Mouse (Mus musculus): ENCODE measurements around the gene Eif4a1. TPM values are rescaled to one million over a fixed set of nuclear protein-coding genes. Genes with fewer than 3 reads are reported as not detected.

The Eif4a1 gene
- polyA plus RNA-seq (2014; fragmentation: Illumina TruSeq; extraction: RNeasy Lipid Tissue Mini Kit (QIAGEN cat#74804); ENCODE audit: low read depth, low replicate concordance), result 395 TPM

DNA sequence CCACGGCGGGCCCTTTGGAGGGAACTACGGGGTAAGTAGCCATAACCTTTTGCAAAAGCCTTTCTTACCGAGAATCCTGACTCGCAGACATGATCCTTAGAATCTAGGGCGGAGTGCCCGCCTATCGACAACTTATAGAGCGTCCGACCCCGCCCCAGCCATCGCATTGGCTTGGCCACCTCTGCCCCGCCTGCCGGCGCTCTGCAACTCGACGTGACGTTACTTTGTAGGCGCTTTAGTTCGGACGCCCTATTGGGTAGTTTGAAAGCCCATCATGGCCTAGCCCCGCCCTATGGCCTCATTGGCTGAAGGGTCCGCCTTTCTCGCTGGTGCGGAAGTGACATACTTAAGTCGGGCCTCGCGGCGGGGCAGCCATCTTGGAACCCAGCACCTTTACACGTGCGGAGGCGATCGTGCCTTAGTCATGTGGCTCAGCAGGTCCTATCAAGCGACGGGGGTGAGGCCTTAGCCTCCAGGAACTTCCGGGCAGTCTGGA lies at the start of gene Eif4a1:
Eif4a1 (minus strand) TSS at position 213 of the 496 bp plus-strand sequence.

DNA sequence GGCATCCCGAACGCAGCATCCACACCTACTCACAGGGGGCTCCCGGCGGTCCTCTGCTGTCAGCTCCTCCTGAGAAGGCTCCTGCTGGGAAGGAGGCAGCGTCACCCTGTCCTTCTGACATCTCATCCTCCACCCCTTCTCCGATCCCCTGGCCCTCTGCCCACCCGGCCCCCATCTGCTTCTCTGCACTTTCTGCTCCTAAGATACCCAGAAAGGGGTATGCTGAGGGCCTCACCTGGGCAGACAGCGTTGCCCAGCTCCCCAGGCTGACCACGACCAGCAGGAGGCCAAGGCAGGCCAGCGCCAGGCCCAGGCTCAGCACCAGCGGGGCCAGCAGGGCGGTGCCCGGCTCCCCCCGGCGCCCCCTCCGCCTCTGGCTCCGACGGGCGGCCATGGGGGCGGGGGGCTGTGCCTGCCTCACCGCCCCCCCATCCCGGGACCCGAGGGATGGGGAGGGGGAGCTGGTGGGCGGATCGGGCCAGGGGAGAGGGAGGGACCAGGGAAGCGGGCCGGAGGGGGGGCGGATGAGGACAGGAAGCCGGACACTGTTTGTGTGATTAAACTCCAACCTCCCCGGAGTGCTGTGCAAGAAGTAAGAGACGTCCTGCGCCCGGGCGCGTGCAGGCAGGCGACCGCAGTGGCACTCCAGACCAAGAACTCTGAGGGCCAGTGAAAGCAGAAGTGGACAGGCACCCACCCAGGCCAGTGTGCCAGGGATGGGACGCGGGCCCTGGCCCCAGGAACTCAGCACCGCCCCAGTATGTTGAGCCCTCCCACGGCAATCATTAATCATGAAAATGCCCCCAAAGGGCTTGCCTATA lies 23.3 kb upstream of the Eif4a1 start, which contains the start of the genes Tnfsf12 and Tnfsfm13:
Tnfsf12 (minus strand) TSS at position 489 of the 821 bp plus-strand sequence.
Tnfsfm13 (minus strand) TSS at position 738 of the 821 bp plus-strand sequence.

DNA sequence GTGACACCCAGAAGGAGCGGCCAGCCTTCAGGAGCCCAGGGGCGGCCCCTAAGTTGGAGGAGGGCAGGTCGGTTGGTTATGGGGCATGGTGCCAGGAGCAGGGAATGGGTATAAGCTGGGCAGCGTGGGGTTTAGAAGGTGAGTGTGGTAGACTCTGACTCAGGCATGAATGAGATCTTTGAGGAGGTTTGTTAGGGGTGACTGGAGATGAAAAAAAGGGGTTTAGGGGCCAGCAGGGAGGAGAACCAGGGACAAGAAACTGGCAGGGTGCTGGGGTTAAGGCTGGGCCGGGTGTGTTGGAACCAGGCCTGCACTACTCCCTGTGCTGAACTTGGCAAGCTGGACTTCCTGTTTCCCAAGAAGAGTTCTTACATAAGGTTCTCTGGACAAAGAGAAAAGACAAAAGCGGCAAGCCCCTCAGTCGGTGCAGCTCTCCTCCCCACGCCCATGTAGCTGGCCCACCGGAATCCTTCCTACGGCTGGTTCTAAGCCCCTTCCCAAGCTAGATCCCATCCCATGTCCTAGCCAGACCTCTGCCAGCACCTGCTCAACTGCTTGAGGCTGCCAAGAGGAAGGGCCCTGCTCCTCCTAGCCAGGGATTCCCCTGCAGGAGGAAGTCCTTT lies 13.4 kb upstream of the Eif4a1 start, which contains the start of gene Tnfsf13:
Tnfsf13 (minus strand) TSS at position 259 of the 623 bp plus-strand sequence.

DNA sequence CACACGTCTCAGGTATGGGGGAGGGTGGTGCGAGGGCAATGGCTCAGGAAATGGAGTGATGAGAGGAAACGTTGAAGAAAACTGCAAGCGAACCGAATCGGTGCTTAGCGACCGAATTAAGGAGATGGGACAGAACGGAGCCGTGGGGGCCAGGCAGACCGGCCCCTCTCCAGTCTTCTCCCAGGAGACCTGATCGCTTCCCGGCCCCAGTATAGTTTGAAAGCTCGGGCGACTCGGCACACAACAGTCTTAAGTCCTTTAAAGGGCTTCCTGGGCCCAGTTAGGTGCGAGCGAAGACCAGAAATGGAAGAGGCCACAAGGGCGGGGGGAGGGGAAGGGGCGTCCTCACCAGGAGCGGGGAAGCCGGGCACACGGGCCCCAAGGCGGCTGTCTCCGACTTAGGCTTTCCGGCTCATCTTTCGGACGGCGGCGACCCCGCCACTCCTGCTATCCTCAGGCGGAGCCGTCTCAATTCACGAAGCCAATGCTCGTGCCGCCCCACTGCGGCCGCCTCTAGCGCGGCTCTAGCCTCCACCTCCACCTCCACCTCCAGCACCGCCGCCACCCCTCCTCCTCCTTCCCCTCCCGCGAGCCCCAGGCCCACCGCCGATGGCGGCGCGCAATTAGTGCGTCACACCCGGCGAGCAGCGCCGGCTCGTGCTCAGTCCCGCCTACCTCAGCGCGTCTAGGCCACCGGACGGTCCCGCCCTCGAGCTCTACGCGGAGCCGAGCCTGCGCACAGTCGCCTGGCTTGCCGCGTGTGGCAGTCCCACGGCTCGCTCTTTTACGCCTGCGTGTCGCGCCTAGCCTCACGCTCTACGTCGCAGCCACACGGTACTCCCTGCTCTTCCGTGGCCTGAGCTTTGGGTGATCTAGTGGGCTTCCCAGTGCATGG lies 9.3 kb upstream of the Eif4a1 start, which contains the start of gene Senp3:
Senp3 (minus strand) TSS at position 771 of the 895 bp plus-strand sequence.

DNA sequence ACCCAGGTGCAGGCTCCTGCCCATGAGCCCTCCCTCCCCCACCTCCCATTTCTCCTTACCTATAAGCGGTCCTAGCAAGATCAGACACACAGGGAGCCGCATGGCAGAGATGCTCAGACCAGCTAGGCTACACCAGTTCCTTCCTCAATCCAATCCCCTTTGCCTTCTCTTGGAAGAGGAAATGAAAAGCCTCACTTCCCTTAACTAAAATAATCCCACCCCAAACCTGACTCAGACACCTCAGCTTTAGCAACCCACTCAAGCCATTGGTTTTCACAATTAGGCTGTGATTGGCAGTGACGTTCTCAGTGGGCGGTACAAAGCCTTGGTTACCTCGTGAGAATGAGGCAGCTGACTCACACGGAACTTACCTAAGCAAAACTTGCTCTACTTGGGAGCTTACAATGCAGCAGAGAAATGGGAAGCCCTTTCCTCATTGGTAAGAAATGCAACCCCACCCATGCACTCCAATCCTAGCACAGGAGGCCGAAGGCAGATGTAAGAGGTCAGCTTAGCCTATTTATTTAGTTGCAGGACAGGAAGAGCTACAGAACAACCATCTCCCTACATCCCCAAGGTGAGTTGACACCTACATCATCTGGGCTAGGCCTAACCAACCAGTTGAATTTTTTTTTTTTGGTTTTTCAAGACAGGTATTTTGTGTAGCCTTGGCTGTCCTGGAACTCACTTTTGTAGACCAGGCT lies 6.1 kb downstream of the Eif4a1 start, which contains the start of gene Cd68:
Cd68 (minus strand) TSS at position 193 of the 704 bp plus-strand sequence.

DNA sequence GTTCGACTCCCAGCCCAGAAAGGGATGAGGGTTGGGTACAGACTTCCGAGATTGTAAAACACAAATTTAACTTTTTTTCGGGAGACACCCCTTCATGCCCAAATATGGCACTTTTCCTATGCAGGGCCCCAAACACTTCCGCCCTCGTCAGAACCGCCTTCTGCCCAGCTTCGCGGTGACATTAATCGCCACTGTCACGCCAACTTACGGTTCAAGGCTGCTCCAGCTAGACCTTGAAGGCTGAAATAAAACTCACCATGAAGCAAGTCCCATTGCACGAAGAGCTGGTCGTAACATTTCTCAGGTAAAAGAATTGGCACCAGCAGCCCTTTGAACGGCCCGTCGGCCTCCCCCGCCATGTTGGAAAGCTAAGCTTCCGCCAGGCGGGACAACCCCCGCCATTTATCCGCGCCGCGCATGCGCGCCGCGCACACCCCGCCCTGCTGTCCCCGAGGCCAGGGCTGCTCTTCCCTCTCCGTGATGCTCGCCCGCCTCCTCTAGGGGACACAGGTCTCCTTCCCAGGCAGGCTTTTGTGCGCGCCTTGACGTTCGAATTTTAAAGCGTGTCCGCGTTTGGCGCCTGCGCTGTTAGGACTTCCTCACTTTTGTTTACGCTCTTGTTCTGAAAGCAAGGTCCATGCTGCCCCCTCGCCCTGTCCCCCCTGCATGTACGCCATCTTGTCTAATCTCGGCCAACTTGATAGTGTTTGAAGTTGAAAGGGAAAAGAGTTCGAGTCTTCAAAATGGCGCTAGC lies 9.8 kb downstream of the Eif4a1 start, which contains the start of gene Mpdu1:
Mpdu1 (minus strand) TSS at position 430 of the 754 bp plus-strand sequence.

DNA sequence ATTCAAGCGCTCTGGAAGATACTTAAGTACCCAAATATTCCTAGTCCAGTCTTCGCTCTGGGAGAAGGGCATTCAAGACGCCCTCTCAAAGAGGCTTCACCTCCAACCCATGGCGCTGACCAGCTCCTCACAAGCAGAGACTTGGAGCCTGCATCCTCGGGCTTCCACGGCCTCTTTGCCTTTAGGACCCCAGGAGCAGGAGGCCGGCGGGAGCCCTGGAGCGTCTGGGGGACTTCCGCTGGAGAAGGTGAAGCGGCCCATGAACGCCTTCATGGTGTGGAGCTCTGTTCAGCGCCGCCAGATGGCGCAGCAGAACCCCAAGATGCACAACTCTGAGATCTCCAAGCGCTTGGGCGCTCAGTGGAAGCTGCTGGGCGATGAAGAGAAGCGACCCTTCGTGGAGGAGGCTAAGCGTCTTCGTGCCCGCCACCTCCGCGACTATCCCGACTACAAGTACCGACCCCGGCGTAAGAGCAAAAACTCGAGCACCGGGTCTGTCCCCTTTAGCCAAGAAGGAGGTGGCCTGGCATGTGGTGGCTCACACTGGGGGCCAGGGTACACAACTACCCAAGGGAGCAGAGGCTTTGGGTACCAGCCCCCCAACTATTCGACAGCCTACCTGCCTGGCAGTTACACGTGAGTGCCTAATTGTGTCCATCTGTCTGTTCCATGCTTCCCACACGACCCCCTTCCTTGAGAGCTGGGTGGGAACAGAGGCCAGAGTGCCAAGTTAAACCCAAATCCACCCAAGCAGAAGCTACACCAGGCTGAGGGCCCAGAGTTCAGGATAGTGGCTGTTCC lies 16.8 kb downstream of the Eif4a1 start, which contains the start of gene Sox15:
Sox15 (plus strand) TSS at position 51 of the 801 bp plus-strand sequence.

DNA sequence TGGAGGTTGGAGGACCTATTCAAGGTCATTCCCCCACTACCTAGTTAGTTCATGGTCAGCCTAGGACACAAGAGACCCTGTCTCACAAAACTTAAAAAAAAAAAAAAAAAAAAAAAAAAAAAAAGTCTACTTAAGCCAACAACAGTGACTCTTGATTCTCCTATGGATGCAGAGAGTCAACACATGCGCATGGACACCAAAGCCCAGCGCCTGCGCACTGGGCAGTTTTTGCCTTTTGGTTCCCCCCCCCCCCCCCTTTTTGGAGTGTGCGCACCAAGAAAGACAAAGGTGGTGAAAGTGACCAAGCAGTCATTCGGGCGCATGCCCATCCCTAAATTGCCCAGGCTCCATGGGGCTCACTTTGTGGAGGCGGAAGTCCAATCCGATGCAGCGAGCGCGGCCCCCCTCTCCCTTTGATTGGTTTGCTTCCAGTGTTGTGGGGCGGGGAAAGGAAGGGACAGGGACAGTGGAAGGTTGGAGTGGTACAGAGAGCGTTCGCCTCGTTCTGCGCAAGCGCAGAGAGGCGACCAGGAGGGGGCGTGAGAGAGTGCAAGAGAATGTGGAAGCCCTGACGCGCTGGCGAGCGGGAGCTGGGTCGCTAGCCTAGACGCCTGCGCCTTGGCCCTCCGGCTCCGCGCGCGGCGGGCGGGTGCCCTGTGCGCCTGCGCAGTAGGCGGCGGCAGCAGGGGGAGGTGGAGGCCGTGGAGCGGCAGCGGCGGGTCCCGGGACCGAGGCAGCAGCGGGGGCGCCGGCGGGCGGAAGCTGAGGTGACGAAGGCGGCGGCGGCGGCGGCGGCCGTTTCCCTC lies 39.7 kb downstream of the Eif4a1 start, which contains the start of gene Fxr2:
Fxr2 (plus strand) TSS at position 707 of the 806 bp plus-strand sequence.

DNA sequence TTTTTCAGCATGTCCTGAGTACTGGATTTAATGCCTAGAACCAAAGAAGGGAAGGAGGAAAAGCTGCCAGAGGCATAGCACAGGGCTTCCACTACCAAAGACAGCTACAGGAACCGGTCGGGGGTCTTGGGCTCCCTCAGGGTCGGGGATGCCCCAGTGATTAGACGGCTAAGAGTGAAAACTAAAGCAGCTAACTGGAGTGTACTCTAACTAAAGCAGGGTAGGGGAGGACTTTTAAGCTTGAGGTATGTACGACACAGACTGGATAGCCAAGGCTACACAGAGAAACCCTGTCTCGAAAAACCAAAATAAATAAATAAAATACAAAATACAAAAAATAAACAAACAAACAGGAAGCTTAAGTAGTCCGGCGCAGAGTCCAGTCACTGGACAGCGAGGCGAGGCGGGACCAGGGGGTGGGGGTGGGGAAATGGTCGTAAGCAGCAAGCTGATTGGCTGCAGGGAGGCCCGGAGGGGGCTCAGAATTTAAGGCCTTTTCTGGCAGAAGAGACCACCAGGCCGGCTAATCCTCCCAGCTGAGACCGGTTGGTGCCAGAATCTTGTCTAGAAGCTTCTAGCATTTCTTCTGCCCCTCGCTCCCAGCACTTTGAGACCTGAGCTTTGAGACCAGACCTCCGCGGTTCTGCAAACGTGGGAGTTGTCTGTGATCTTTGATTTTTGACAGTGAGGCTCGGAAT lies 50.5 kb downstream of the Eif4a1 start, which contains the start of gene Sat2:
Sat2 (plus strand) TSS at position 454 of the 698 bp plus-strand sequence.

DNA sequence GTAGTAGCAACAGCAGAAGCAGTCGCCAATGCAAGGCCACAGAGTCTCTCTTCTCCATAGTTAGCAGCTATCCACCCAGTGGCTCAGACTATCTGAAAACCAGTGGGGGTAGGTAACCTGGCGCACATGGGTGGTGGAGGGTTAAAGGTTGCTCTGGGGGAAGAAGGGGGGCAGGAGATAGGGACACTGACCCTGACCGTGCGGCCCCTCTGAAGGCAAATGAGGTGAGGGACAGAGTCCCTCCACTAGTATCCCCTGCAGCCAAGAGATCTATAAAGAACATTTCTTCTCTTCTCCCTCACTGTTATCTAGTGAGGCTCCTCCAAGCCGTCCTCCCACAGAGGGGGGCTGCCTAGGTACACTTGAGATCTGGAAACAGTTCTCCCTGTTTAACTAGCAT lies 54.4 kb downstream of the Eif4a1 start, which contains the start of gene Shbg:
Shbg (minus strand) TSS at position 101 of the 400 bp plus-strand sequence.

Other genes with a start within 250 kb of the Eif4a1 start
- gene Dnah2, start 123.3 kb downstream of the Eif4a1 start, polyA plus RNA-seq (2014; fragmentation: Illumina TruSeq; extraction: RNeasy Lipid Tissue Mini Kit (QIAGEN cat#74804); ENCODE audit: low read depth, low replicate concordance), result 1.2 TPM
- gene Efnb3, start 112.2 kb downstream of the Eif4a1 start, polyA plus RNA-seq (2014; fragmentation: Illumina TruSeq; extraction: RNeasy Lipid Tissue Mini Kit (QIAGEN cat#74804); ENCODE audit: low read depth, low replicate concordance), result 1.1 TPM
- gene Wrap53, start 92.2 kb downstream of the Eif4a1 start, polyA plus RNA-seq (2014; fragmentation: Illumina TruSeq; extraction: RNeasy Lipid Tissue Mini Kit (QIAGEN cat#74804); ENCODE audit: low read depth, low replicate concordance), result 9.2 TPM
- gene Trp53, start 92.1 kb downstream of the Eif4a1 start, polyA plus RNA-seq (2014; fragmentation: Illumina TruSeq; extraction: RNeasy Lipid Tissue Mini Kit (QIAGEN cat#74804); ENCODE audit: low read depth, low replicate concordance), result 35.1 TPM
- gene Atp1b2, start 66.5 kb downstream of the Eif4a1 start, polyA plus RNA-seq (2014; fragmentation: Illumina TruSeq; extraction: RNeasy Lipid Tissue Mini Kit (QIAGEN cat#74804); ENCODE audit: low read depth, low replicate concordance), result 14.8 TPM
- not detected for gene Shbg, start 54.5 kb downstream of the Eif4a1 start, polyA plus RNA-seq (2014; fragmentation: Illumina TruSeq; extraction: RNeasy Lipid Tissue Mini Kit (QIAGEN cat#74804); ENCODE audit: low read depth, low replicate concordance)
- 16.0 TPM for gene Sat2, start 50.4 kb downstream of the Eif4a1 start, polyA plus RNA-seq (2014; fragmentation: Illumina TruSeq; extraction: RNeasy Lipid Tissue Mini Kit (QIAGEN cat#74804); ENCODE audit: low read depth, low replicate concordance)
- 64.4 TPM for gene Fxr2, start 39.4 kb downstream of the Eif4a1 start, polyA plus RNA-seq (2014; fragmentation: Illumina TruSeq; extraction: RNeasy Lipid Tissue Mini Kit (QIAGEN cat#74804); ENCODE audit: low read depth, low replicate concordance)
- gene Sox15, start 17.1 kb downstream of the Eif4a1 start, polyA plus RNA-seq (2014; fragmentation: Illumina TruSeq; extraction: RNeasy Lipid Tissue Mini Kit (QIAGEN cat#74804); ENCODE audit: low read depth, low replicate concordance), result 0.92 TPM
- gene Mpdu1, start 9.8 kb downstream of the Eif4a1 start, polyA plus RNA-seq (2014; fragmentation: Illumina TruSeq; extraction: RNeasy Lipid Tissue Mini Kit (QIAGEN cat#74804); ENCODE audit: low read depth, low replicate concordance), result 89.0 TPM
- gene Cd68, start 6.3 kb downstream of the Eif4a1 start, polyA plus RNA-seq (2014; fragmentation: Illumina TruSeq; extraction: RNeasy Lipid Tissue Mini Kit (QIAGEN cat#74804); ENCODE audit: low read depth, low replicate concordance), result 45.6 TPM
- gene Senp3, start 9.7 kb upstream of the Eif4a1 start, polyA plus RNA-seq (2014; fragmentation: Illumina TruSeq; extraction: RNeasy Lipid Tissue Mini Kit (QIAGEN cat#74804); ENCODE audit: low read depth, low replicate concordance), result 67.4 TPM
- gene Tnfsf13, start 13.4 kb upstream of the Eif4a1 start, polyA plus RNA-seq (2014; fragmentation: Illumina TruSeq; extraction: RNeasy Lipid Tissue Mini Kit (QIAGEN cat#74804); ENCODE audit: low read depth, low replicate concordance), result 5.4 TPM
- 19.2 TPM for gene Tnfsf12, start 23.4 kb upstream of the Eif4a1 start, polyA plus RNA-seq (2014; fragmentation: Illumina TruSeq; extraction: RNeasy Lipid Tissue Mini Kit (QIAGEN cat#74804); ENCODE audit: low read depth, low replicate concordance)
- gene Tnfsfm13, start 23.7 kb upstream of the Eif4a1 start, polyA plus RNA-seq (2014; fragmentation: Illumina TruSeq; extraction: RNeasy Lipid Tissue Mini Kit (QIAGEN cat#74804); ENCODE audit: low read depth, low replicate concordance), result 8.1 TPM
- 43.9 TPM for gene Polr2a, start 86.2 kb upstream of the Eif4a1 start, polyA plus RNA-seq (2014; fragmentation: Illumina TruSeq; extraction: RNeasy Lipid Tissue Mini Kit (QIAGEN cat#74804); ENCODE audit: low read depth, low replicate concordance)
- 1.5 TPM for gene Slc35g3, start 89.5 kb upstream of the Eif4a1 start, polyA plus RNA-seq (2014; fragmentation: Illumina TruSeq; extraction: RNeasy Lipid Tissue Mini Kit (QIAGEN cat#74804); ENCODE audit: low read depth, low replicate concordance)
- 28.9 TPM for gene Zbtb4, start 93.5 kb upstream of the Eif4a1 start, polyA plus RNA-seq (2014; fragmentation: Illumina TruSeq; extraction: RNeasy Lipid Tissue Mini Kit (QIAGEN cat#74804); ENCODE audit: low read depth, low replicate concordance)
- 8.3 TPM for gene Chrnb1, start 123.5 kb upstream of the Eif4a1 start, polyA plus RNA-seq (2014; fragmentation: Illumina TruSeq; extraction: RNeasy Lipid Tissue Mini Kit (QIAGEN cat#74804); ENCODE audit: low read depth, low replicate concordance)
- 8.7 TPM for gene Fgf11, start 129.4 kb upstream of the Eif4a1 start, polyA plus RNA-seq (2014; fragmentation: Illumina TruSeq; extraction: RNeasy Lipid Tissue Mini Kit (QIAGEN cat#74804); ENCODE audit: low read depth, low replicate concordance)
- gene Tmem102, start 133.2 kb upstream of the Eif4a1 start, polyA plus RNA-seq (2014; fragmentation: Illumina TruSeq; extraction: RNeasy Lipid Tissue Mini Kit (QIAGEN cat#74804); ENCODE audit: low read depth, low replicate concordance), result 13.6 TPM
- gene Gm39566, start 142.9 kb upstream of the Eif4a1 start, polyA plus RNA-seq (2014; fragmentation: Illumina TruSeq; extraction: RNeasy Lipid Tissue Mini Kit (QIAGEN cat#74804); ENCODE audit: low read depth, low replicate concordance), result 2.2 TPM
- 14.1 TPM for gene Spem2, start 146.0 kb upstream of the Eif4a1 start, polyA plus RNA-seq (2014; fragmentation: Illumina TruSeq; extraction: RNeasy Lipid Tissue Mini Kit (QIAGEN cat#74804); ENCODE audit: low read depth, low replicate concordance)
- 23.3 TPM for gene Spem1, start 149.8 kb upstream of the Eif4a1 start, polyA plus RNA-seq (2014; fragmentation: Illumina TruSeq; extraction: RNeasy Lipid Tissue Mini Kit (QIAGEN cat#74804); ENCODE audit: low read depth, low replicate concordance)
- 19.0 TPM for gene Nlgn2, start 165.4 kb upstream of the Eif4a1 start, polyA plus RNA-seq (2014; fragmentation: Illumina TruSeq; extraction: RNeasy Lipid Tissue Mini Kit (QIAGEN cat#74804); ENCODE audit: low read depth, low replicate concordance)
- 183 TPM for gene Tmem256, start 166.1 kb upstream of the Eif4a1 start, polyA plus RNA-seq (2014; fragmentation: Illumina TruSeq; extraction: RNeasy Lipid Tissue Mini Kit (QIAGEN cat#74804); ENCODE audit: low read depth, low replicate concordance)
- gene Plscr3, start 174.0 kb upstream of the Eif4a1 start, polyA plus RNA-seq (2014; fragmentation: Illumina TruSeq; extraction: RNeasy Lipid Tissue Mini Kit (QIAGEN cat#74804); ENCODE audit: low read depth, low replicate concordance), result 31.1 TPM
- 23.7 TPM for gene Tnk1, start 186.3 kb upstream of the Eif4a1 start, polyA plus RNA-seq (2014; fragmentation: Illumina TruSeq; extraction: RNeasy Lipid Tissue Mini Kit (QIAGEN cat#74804); ENCODE audit: low read depth, low replicate concordance)
- gene Tmem95, start 205.6 kb upstream of the Eif4a1 start, polyA plus RNA-seq (2014; fragmentation: Illumina TruSeq; extraction: RNeasy Lipid Tissue Mini Kit (QIAGEN cat#74804); ENCODE audit: low read depth, low replicate concordance), result not detected
- 9.4 TPM for gene Kctd11, start 209.0 kb upstream of the Eif4a1 start, polyA plus RNA-seq (2014; fragmentation: Illumina TruSeq; extraction: RNeasy Lipid Tissue Mini Kit (QIAGEN cat#74804); ENCODE audit: low read depth, low replicate concordance)
- gene Acap1, start 223.1 kb upstream of the Eif4a1 start, polyA plus RNA-seq (2014; fragmentation: Illumina TruSeq; extraction: RNeasy Lipid Tissue Mini Kit (QIAGEN cat#74804); ENCODE audit: low read depth, low replicate concordance), result 43.9 TPM
- 14.3 TPM for gene 2810408A11Rik, start 228.6 kb upstream of the Eif4a1 start, polyA plus RNA-seq (2014; fragmentation: Illumina TruSeq; extraction: RNeasy Lipid Tissue Mini Kit (QIAGEN cat#74804); ENCODE audit: low read depth, low replicate concordance)
- 35.5 TPM for gene Neurl4, start 228.6 kb upstream of the Eif4a1 start, polyA plus RNA-seq (2014; fragmentation: Illumina TruSeq; extraction: RNeasy Lipid Tissue Mini Kit (QIAGEN cat#74804); ENCODE audit: low read depth, low replicate concordance)
- 47.7 TPM for gene Gps2, start 241.5 kb upstream of the Eif4a1 start, polyA plus RNA-seq (2014; fragmentation: Illumina TruSeq; extraction: RNeasy Lipid Tissue Mini Kit (QIAGEN cat#74804); ENCODE audit: low read depth, low replicate concordance)
- gene Eif5a, start 249.5 kb upstream of the Eif4a1 start, polyA plus RNA-seq (2014; fragmentation: Illumina TruSeq; extraction: RNeasy Lipid Tissue Mini Kit (QIAGEN cat#74804); ENCODE audit: low read depth, low replicate concordance), result 484 TPM

All from adipose tissue, adult 10 weeks (tissue).